Mouse (Mus musculus) WW6 (cell line): ENCODE measurements around the gene Cfap73.

Experiments
- DNase-seq: peaks from one replicate; pipeline ENCODE4 v3.0.0-alpha.2; 2013; ENCODE audit warnings: low read depth, low spot score

Gene Cfap73

GRCm38 (mm10) chr5:120634131-120634530 is at the start of gene Cfap73:
Gene Cfap73, minus strand, starts transcription at chr5:120634235.
- no peak for DNase-seq

- no peak for DNase-seq
Observed at GRCm38 (mm10) chr5:120682982-120683771, 49.1 kb upstream of the Cfap73 start.

- DNase-seq = no peak
Observed at GRCm38 (mm10) chr5:120680918-120681317, 46.9 kb upstream of the Cfap73 start.

- peak; percentile 83 for DNase-seq
Observed at GRCm38 (mm10) chr5:120679676-120680555, 45.9 kb upstream of the Cfap73 start.

GRCm38 (mm10) chr5:120677516-120677915 is 43.5 kb upstream of the Cfap73 start:
- peak; percentile 80 for DNase-seq

GRCm38 (mm10) chr5:120674229-120675145 is 40.5 kb upstream of the Cfap73 start:
- DNase-seq = no peak

- DNase-seq = no peak
Observed at GRCm38 (mm10) chr5:120673626-120674025, 39.6 kb upstream of the Cfap73 start.

- DNase-seq = no peak
Observed at GRCm38 (mm10) chr5:120671865-120672264, 37.8 kb upstream of the Cfap73 start.

GRCm38 (mm10) chr5:120670132-120670531 is 36.1 kb upstream of the Cfap73 start:
- no peak for DNase-seq

GRCm38 (mm10) chr5:120668761-120669160 is 34.7 kb upstream of the Cfap73 start:
- DNase-seq = no peak

- DNase-seq = no peak
Observed at GRCm38 (mm10) chr5:120664888-120665287, 30.9 kb upstream of the Cfap73 start.

- no peak for DNase-seq
Observed at GRCm38 (mm10) chr5:120660816-120661215, 26.8 kb upstream of the Cfap73 start.

GRCm38 (mm10) chr5:120656281-120656751 is 22.3 kb upstream of the Cfap73 start:
- DNase-seq = no peak

GRCm38 (mm10) chr5:120653873-120654272 is 19.8 kb upstream of the Cfap73 start:
- no peak for DNase-seq

- no peak for DNase-seq
Observed at GRCm38 (mm10) chr5:120652915-120653701, 19.1 kb upstream of the Cfap73 start.

GRCm38 (mm10) chr5:120651230-120651629 is 17.2 kb upstream of the Cfap73 start:
- no peak for DNase-seq

- DNase-seq = no peak
Observed at GRCm38 (mm10) chr5:120649938-120650337, 15.9 kb upstream of the Cfap73 start.

GRCm38 (mm10) chr5:120649374-120649933 is 15.4 kb upstream of the Cfap73 start:
- no peak for DNase-seq

GRCm38 (mm10) chr5:120648569-120649373 is 14.7 kb upstream of the Cfap73 start, which contains the start of gene Rasal1:
Gene Rasal1, plus strand, starts transcription at chr5:120648812.
- peak; percentile 49 for DNase-seq
